Mouse (Mus musculus): ENCODE results near the gene Ccn5.

DNA sequence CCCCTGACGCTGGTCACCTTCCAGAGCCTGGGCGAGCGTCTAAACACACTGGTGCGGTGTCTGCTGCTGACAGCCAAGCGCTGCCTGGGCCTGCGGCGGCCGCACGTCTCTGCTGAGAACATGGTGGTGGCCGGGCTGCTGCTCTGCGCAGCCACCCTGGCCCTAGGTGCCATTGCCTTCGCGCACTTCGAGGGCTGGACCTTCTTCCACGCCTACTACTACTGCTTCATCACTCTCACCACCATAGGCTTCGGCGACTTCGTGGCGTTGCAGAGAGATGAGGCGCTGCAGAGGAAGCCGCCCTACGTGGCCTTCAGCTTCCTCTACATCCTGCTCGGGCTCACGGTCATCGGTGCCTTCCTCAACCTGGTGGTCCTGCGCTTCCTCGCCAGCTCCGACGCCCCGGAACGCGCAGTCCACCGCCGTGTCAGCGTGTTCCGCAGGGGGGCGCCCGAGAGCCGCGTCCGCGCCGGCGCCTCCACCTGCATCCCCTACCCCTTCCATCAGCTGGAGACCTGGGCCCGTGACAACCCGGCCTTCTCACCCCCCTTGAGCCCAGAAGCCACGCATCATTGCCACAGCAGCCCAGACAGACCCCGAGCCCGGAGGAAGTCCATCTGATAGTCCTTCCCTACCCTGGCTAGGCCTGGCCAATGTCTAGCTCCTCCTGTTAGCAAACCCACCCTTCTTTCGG is 37.7 kb downstream of the Ccn5 start:
- TF ChIP-seq POLR2A (IDR thresholded peaks at IDR 0.05; ENCODE audit: control insufficient read depth, low read depth, low read length) = no peak
- TF ChIP-seq CTCF (IDR thresholded peaks at IDR 0.05; ENCODE audit: control insufficient read depth, insufficient read depth, insufficient replicate concordance, low read depth, low read length) = peak; percentile 84

All from testis, adult 2 months (tissue).